Mouse (Mus musculus) heart, postnatal 0 days (tissue): ENCODE measurements around the gene 4931422A03Rik. TPM values are rescaled to one million over a fixed set of nuclear protein-coding genes. Genes with fewer than 3 reads are reported as not detected.

Experiments
- ATAC-seq: fragments of 200-750 bp; cut with Nextera tagmentation; 2 replicates; pipeline ENCODE4 v1.8.0; 2017; ENCODE audit warnings: low read depth, moderate number of reproducible peaks, moderate library complexity; ENCODE audit not compliant: insufficient read depth
- DNase-seq: peaks from one replicate; pipeline ENCODE4 v3.0.0-alpha.2; 2016; ENCODE audit warnings: low spot score
- H3K27ac ChIP-seq: fragments of 300-500 bp; sonication (generic); 2 replicates; pipeline ENCODE4 v1.5.1; 2014; ENCODE audit warnings: low read depth, mild to moderate bottlenecking
- H3K27me3 ChIP-seq: fragments of 300-500 bp; sonication (generic); 2 replicates; pipeline ENCODE4 v1.6.1; 2014; ENCODE audit warnings: low read length, mixed read lengths; ENCODE audit not compliant: control insufficient read depth, insufficient read depth
- H3K36me3 ChIP-seq: fragments of 300-500 bp; sonication (generic); replicated peaks from 2 replicates; pipeline ENCODE4 v1.6.1; 2014; ENCODE audit warnings: low read length, mixed read lengths; ENCODE audit not compliant: control insufficient read depth, insufficient read depth
- H3K4me1 ChIP-seq: fragments of 300-500 bp; sonication (generic); 2 replicates; pipeline ENCODE4 v1.6.1; 2014; ENCODE audit warnings: antibody characterized with exemption; ENCODE audit not compliant: control insufficient read depth, insufficient read depth
- H3K4me2 ChIP-seq: fragments of 300-500 bp; sonication (generic); 2 replicates; pipeline ENCODE4 v1.6.1; 2014; ENCODE audit warnings: low read depth, mild to moderate bottlenecking, low read length, moderate library complexity
- H3K4me3 ChIP-seq: fragments of 300-500 bp; sonication (generic); 2 replicates; pipeline ENCODE4 v1.5.1; 2014; ENCODE audit warnings: low read depth, low read length
- H3K9ac ChIP-seq: fragments of 300-500 bp; sonication (generic); replicated peaks from 2 replicates; pipeline ENCODE4 v1.6.1; 2014; ENCODE audit warnings: low read depth, low read length, mixed read lengths
- H3K9me3 ChIP-seq: fragments of 300-500 bp; sonication (generic); replicated peaks from 2 replicates; pipeline ENCODE4 v1.6.1; 2016; ENCODE audit warnings: low read length; ENCODE audit not compliant: control insufficient read depth
- CTCF ChIP-seq: IDR thresholded peaks from 2 replicates; pipeline ENCODE4 v1.5.1; 2016; ENCODE audit warnings: antibody characterized with exemption, control low read depth, low read depth
- EP300 ChIP-seq: IDR thresholded peaks from 2 replicates; pipeline ENCODE4 v1.6.1; 2016; ENCODE audit warnings: antibody characterized with exemption, low read depth
- WGBS: fragments of 180-500 bp; shearing (Covaris S2); extraction: QIAGEN DNeasy Blood & Tissue Kit; methylation state at CpG from one replicate; pipeline ENCODE4 v1.1.7; 2014; 5-methylcytosine and 5-hydroxymethylcytosine counted together
- polyA plus RNA-seq: library from polyadenylated mRNA; unstranded; fragments of >200 nt; fragmentation: Nextera tagmentation; extraction: Ambion mirVana; gene quantifications from 2 replicates; pipeline ENCODE4 v1.2.1, GENCODE M21; 2015
- total RNA-seq: library from RNA; depleted of rRNA; stranded (reverse); fragments of >200 nt; gene quantifications from 2 replicates; pipeline ENCODE4 v1.2.3, GENCODE M21; 2014; ENCODE audit warnings: low replicate concordance

Gene 4931422A03Rik
- total and polyA plus RNA-seq, 2 experiments from 2014 or later, result 1.1 TPM; not detected in 1

GRCm38 (mm10) chr2:103945571-103946092 is 82.5 kb downstream of the 4931422A03Rik start:
- Histone ChIP-seq H3K4me1 (no peaks in the 10 kb centered on the region), H3K27me3 (0 out of 2 replicates have a peak, but pooled peaks cover 7% of the 10 kb centered on the region), H3K4me3 (no peak overlapping the region), H3K36me3 (no peaks in the 10 kb centered on the region), H3K9me3 (no peaks in the 10 kb centered on the region), H3K9ac (no peak overlapping the region), H3K27ac (no peak overlapping the region), H3K4me2 (no peak overlapping the region)
- no peak for ATAC-seq
- 47% methylated on average over 5 of the region's 5 CpGs for WGBS
- DNase-seq, result no peak
- TF ChIP-seq CTCF (no peak), EP300 (no peak)

GRCm38 (mm10) chr2:103944859-103945258 is 83.3 kb downstream of the 4931422A03Rik start:
- Histone ChIP-seq H3K4me2 (no peak overlapping the region), H3K27ac (no peak overlapping the region), H3K9ac (no peak overlapping the region), H3K4me3 (no peak overlapping the region), H3K4me1 (no peaks in the 10 kb centered on the region), H3K27me3 (0 out of 2 replicates have a peak, but pooled peaks cover 7% of the 10 kb centered on the region), H3K9me3 (no peaks in the 10 kb centered on the region), H3K36me3 (no peaks in the 10 kb centered on the region)
- WGBS, result 69% methylated on average over 2 of the region's 2 CpGs
- TF ChIP-seq CTCF, result no peak
- no peak for TF ChIP-seq EP300
- ATAC-seq, result no peak
- DNase-seq, result no peak

- 60% methylated on average over 3 of the region's 3 CpGs for WGBS
- H3K4me2 ChIP-seq, result no peak overlapping the region
- H3K27me3 ChIP-seq, result 0 out of 2 replicates have a peak, but pooled peaks cover 7% of the 10 kb centered on the region
- no peaks in the 10 kb centered on the region for H3K9me3 ChIP-seq
- H3K27ac ChIP-seq, result no peak overlapping the region
- H3K36me3 ChIP-seq, result no peaks in the 10 kb centered on the region
- no peak overlapping the region for H3K9ac ChIP-seq
- no peak overlapping the region for H3K4me3 ChIP-seq
- no peak for DNase-seq
- H3K4me1 ChIP-seq, result no peaks in the 10 kb centered on the region
- no peak for TF ChIP-seq EP300
- TF ChIP-seq CTCF, result no peak
- no peak for ATAC-seq
These were observed 87.1 kb downstream of the 4931422A03Rik start for GRCm38 (mm10) chr2:103941085-103941484.

- TF ChIP-seq CTCF (no peak), EP300 (no peak)
- no peaks in the 10 kb centered on the region for H3K4me1 ChIP-seq
- H3K4me2 ChIP-seq, result no peak overlapping the region
- no peaks in the 10 kb centered on the region for H3K9me3 ChIP-seq
- H3K4me3 ChIP-seq, result no peak overlapping the region
- H3K36me3 ChIP-seq, result no peaks in the 10 kb centered on the region
- 0 out of 2 replicates have a peak, but pooled peaks cover 4% of the 10 kb centered on the region for H3K27me3 ChIP-seq
- DNase-seq, result no peak
- no peak overlapping the region for H3K27ac ChIP-seq
- no peak for ATAC-seq
- no peak overlapping the region for H3K9ac ChIP-seq
These were observed 89.2 kb downstream of the 4931422A03Rik start for GRCm38 (mm10) chr2:103939003-103939402.

- H3K36me3 ChIP-seq, result no peaks in the 10 kb centered on the region
- WGBS, result 63% methylated on average over 1 of the region's 1 CpGs
- ATAC-seq (no peak), DNase-seq (no peak)
- 0 out of 2 replicates have a peak, but pooled peaks cover 4% of the 10 kb centered on the region for H3K27me3 ChIP-seq
- H3K4me2 ChIP-seq, result no peak overlapping the region
- no peaks in the 10 kb centered on the region for H3K4me1 ChIP-seq
- H3K27ac ChIP-seq, result no peak overlapping the region
- no peak overlapping the region for H3K4me3 ChIP-seq
- no peak overlapping the region for H3K9ac ChIP-seq
- H3K9me3 ChIP-seq, result no peaks in the 10 kb centered on the region
- TF ChIP-seq EP300 (no peak), CTCF (no peak)
These were observed 89.6 kb downstream of the 4931422A03Rik start for GRCm38 (mm10) chr2:103938573-103938972.

GRCm38 (mm10) chr2:103937670-103938069 is 90.5 kb downstream of the 4931422A03Rik start:
- no peak for ATAC-seq
- H3K27ac ChIP-seq, result no peak overlapping the region
- TF ChIP-seq EP300, result no peak
- TF ChIP-seq CTCF, result no peak
- DNase-seq, result no peak
- no peak overlapping the region for H3K9ac ChIP-seq
- H3K4me3 ChIP-seq, result no peak overlapping the region
- 67% methylated on average over 2 of the region's 2 CpGs for WGBS
- no peaks in the 10 kb centered on the region for H3K9me3 ChIP-seq
- H3K27me3 ChIP-seq, result no peaks in the 10 kb centered on the region
- H3K36me3 ChIP-seq, result no peaks in the 10 kb centered on the region
- no peaks in the 10 kb centered on the region for H3K4me1 ChIP-seq
- no peak overlapping the region for H3K4me2 ChIP-seq
